Mouse (Mus musculus): ENCODE data around the gene Atp10a.
"Not testable (repeated sequence)": the region's sequence is repeated elsewhere in the genome, so short reads cannot be mapped to it uniquely, and the experiment has no call there.

Gene Atp10a

DNA sequence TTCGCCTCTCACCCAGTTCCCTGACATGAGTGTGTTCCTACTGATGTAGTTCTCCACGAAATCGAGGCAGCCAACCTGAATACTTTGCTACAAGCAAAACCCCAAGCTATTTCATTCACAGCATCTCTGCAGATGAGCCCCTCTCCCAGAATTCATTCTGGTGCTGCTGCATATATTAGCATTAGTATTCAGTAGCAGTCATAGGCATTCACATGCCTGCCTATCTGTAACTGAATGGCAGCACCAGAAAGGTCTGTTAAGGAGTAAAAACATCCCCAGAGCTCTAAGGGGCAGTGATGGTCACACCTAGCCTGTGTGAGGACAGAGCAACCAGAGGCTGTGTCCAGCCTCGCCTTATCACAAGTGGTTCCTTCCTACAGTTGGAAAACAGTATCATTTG, 131.0 kb downstream of the Atp10a start:
- no peak for DNase-seq (ENCODE audit: low read depth, low spot score)

DNA sequence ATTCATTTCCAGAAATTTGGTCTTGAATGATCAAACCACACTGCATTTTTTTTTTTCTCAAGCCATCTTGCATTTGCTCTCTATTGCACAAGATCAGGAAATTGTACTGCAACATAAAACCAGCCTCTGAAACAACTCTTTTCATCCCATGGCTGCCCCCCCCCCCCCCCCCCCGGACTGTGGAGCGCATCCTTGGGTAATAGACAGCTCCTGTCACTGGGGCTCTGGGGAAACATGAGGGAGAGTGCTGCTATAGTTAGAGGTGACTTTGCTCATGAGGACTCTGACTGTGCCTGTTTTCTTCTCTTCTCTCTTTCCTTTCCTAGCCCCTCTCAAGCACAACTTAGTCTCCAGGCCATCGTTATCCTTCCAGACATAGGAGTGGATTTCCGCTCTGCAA, 131.6 kb downstream of the Atp10a start:
- no peak for DNase-seq (ENCODE audit: low read depth, low spot score)

DNA sequence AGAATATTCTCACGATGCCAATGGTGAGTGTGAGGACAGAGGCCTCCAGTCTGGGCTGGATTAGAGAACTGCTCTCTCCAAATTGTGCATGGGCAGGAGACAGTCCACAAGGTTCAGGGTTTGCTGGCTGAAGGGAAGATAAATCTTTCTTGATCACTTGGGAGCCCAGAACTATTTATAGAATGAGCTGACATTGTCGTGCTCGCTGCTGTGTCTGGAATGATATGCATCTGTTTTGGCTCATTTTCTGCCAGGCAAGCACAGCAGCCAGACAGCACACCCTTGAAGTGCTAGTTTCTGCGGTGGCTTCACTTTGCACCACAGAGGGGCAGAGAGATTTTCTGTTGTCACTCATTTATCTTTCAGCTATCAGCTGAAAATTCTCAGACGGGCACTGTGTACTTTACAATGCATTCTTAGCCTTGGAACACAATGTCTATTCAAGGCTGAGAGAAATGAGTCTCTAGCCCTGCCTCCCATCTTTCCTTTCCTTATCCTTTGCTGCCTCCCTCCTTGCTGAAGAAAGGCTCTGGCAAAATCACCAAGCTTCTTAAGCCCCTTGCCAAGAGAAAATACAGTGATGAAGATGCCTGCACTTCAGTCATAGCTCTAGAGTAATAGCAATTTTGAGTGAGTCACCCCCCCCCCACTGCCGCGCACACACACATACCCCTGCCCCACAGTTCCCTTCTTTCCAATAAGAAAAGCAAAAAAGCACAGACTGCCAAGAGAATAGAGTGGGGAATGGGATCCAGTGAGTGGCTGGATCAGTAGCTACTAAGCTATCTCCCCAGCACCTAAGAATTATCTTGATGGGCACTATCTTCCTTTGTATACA, 132.7 kb downstream of the Atp10a start:
- DNase-seq (ENCODE audit: low read depth, low spot score), result no peak

DNA sequence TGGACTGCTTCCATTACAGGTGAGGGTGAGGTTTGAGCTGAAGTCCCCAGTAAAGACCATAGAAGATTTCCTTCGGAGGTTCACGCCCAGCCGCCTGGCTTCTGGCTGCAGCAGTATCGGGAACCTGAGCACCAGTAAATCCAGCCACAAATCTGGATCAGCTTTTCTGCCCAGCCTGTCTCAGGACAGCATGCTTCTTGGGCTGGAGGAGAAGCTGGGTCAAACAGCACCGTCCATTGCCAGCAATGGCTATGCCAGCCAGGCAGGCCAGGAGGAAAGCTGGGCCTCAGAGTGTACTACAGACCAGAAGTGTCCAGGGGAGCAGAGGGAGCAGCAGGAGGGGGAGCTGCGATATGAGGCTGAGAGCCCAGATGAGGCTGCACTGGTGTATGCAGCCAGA, 141.3 kb downstream of the Atp10a start:
- no peak for DNase-seq (ENCODE audit: low read depth, low spot score)

DNA sequence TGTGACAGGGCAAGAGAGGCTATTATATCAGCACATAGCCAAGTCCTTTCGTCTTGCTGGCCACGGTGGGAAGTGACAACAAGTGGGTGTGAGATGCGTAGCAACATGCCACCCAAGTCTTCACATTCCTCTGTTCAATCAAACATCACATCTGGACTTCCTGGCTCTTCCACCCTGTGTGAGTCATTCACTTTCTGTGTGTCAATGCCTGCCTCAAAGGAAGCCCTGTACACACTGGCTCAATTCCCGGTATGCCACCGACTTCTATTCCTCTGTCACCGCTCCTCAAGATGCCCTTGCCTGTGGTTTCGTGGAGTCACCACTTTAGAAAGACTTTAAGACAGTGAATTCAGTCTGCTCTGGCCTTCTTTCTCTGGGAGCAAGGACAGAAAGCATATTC, 144.9 kb downstream of the Atp10a start:
- no peak for DNase-seq (ENCODE audit: low read depth, low spot score)

DNA sequence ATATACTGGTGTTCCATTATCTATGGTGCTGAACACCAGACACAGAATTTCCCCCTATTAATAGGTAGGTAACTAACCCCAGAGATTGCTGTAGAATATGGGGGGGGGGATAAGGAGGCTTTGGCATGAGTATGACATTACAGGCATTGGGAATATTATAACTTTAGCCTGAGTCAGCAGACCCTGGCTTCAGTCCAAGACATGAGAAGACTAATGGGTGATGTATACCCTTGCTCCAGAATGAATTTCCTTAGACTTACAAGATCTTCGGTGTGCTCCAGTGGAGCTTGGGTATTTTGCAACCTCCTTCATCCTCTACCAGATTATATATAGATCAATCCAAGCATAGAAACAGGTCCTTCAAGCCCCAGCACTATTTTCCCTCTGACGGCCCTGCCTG, 145.8 kb downstream of the Atp10a start:
- DNase-seq (ENCODE audit: low read depth, low spot score), result no peak

DNA sequence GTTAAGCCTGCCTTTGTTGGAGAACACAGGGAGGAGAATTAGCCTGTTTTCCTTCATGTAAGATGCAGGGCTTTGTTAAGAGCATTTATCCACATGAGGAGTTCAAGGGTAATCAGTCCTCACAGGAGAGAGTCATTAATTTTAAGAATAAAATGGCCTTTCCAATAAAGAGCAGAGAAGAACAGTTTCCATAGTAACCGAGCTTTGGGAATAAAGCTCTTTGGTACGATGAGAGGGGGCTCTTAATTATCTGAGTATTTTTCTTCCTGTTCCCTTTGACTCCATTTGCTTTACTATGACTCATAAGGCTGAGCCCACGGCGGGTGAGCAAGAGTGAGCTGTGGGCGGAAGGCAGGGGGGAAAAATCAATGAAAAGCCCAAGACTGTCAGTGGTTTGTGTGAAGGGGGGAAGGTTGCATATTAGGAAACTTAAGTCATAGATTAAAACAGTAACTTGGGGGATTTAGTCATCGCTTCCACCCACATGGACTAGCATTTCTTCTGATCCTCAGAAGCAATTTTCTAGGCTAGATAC, 166.2 kb downstream of the Atp10a start:
- no peak for DNase-seq (ENCODE audit: low read depth, low spot score)

DNA sequence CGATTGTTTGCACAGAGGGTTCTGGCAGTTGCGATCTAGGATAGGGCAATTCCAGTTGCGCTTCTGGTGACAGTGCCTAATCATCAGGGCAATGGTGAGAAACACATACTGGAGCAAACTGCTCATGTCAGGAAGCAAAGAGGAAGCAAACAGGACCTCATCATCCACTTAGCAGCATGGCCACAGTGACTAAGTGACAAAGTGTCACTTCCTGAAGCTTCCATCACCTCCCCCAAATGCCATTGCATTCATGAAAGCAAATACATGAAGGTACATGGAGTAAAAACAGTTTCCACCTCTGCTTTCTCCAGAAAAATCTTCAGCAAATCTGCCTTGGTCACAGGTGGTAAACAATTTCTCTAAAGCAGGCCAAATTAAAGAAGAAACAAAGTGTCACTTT, 168.7 kb downstream of the Atp10a start:
- DNase-seq (ENCODE audit: low read depth, low spot score), result no peak

DNA sequence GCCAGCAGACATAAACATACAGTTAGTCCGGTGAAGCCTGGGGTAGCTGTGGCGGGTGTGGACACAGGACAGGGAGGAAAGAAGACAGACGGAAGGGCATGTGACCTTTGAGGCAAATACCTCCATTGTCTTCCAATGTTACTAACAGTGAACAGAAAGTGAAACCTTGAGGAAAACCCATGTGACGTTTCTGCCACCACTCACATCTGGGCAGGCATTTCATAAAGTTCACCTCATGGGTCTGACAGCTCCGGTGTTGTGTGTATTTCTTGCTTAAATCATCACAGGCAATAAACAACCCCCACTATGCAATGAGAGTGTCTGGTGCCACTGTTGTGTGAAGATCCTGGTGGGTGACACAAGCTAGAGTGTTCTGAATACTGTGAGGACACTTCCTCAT, 173.1 kb downstream of the Atp10a start:
- no peak for DNase-seq (ENCODE audit: low read depth, low spot score)

DNA sequence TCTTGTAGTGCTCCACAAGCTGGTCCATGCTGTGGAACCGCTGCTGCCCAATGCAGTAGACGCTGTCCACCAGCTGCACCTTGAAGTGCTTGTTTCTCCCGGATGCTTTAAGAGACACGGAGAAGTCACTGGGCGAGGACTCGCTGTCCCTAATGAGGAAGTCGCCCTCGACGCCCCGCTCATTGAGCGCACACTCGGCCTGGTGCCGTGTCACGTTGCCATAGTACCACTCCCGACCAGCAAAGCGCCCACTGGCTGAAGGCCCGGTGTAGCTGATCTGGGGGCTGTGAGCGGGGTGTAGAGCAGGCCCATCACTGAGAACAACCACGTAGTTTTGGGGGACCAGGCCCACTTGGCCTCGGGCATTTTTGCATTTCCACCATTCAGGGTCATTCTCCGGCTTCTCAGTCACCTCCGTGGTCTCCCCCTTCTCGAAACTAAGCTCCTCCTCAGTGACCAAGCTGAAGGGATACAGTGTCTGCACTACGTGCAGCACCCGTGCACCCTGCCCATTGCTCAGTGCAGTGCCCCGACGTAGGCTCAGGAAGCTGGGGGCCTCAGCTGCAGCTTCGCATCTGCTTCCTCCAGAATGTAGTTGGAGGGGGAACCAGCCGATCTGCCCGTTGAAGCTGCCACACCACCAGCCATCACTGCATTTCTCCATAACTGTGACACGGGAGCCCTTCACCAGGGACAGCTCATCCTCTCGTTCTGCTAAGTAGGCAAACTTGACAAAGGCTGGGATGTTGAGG, 181.1 kb downstream of the Atp10a start:
- not testable (repeated sequence) for DNase-seq (ENCODE audit: low read depth, low spot score)

DNA sequence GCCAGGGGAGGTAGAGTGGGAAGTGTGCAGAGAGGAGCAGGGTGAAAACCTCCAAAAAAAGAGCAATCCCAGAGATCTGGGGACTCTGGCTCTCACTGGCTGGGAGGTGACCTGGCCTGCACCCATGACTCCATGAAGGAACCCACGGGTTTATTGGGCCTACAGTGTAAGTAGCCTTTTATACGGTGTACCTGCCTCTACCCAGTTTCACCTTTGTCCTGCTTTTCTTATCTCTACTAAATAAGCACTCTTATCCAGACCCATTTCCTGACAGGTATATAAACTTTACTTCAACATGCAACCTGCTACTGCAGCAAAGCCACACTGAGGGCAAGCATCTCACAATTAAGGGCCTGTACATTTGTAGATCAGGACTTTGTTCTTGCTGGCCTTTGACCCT, 184.4 kb downstream of the Atp10a start:
- no peak for DNase-seq (ENCODE audit: low read depth, low spot score)

DNA sequence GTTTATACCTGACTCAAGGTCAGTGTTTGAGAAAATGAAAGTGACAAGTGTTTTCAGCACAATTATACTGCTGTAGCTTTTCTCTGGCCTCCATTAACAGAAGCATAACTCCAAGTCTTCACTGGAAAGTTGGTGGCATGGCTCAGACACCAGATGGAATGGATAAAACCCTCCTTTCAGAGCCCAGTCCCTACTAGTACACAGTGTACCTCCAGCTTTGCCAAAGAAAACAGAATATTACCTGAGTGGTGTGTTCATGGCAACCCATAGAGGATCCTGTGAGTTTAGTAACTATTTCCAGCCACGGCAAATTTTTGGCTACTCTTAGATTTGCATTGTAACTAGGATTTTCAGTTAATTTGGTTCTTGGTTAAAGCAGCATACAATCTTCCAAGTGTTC, 185.1 kb downstream of the Atp10a start:
- no peak for DNase-seq (ENCODE audit: low read depth, low spot score)

DNA sequence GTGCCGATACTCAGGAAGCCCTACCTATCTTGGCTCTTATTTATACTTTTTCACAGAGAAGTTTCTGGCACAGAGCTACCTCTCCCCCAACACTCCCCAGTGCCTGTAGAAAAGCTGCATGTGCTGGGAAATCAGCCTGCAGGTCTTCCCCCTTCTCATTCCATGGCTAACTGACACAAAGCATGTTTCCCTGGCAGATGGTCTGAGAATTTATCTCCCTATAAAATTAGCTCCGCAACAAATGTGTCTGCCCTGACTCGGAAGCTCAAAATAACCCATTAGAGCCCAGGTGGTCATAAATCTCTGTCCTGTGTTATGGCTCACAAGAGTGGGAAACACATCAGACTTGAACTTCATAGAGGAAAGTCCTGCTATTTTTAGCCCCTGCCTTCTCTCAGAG, 186.9 kb downstream of the Atp10a start:
- no peak for DNase-seq (ENCODE audit: low read depth, low spot score)

DNA sequence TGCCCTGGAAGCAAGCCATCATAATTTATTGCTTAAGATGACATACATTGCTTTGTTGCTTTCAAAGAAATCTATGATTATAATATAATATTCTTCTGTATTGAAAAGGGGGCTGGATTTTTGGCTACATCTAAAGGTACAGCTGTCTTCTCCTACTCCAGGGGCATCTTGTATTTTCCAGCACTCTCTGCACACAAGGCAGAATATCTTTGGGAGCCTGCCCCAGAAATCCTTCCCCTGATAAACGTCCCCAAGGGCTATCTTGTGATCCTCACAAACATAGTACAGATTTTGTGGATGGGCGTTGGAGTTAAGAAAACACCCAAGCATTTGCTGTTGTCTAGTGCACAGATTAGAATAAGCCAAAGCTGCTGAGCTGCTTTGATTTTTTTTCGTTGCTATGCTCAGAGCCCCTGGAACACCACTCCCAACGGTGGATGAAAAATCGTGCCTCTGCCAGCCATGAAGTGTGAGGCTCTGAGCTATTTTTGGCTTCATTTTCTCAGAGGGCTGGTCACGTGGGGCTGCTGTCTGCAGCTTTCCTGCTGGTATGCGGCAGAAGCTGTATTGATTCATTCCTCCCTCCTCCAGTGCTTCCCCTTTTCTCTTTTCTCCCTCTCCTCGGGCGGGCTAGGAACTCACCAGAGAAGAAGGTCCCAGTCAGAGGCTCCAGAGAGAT, 187.9 kb downstream of the Atp10a start:
- peak; percentile 76 for DNase-seq (ENCODE audit: low read depth, low spot score)

DNA sequence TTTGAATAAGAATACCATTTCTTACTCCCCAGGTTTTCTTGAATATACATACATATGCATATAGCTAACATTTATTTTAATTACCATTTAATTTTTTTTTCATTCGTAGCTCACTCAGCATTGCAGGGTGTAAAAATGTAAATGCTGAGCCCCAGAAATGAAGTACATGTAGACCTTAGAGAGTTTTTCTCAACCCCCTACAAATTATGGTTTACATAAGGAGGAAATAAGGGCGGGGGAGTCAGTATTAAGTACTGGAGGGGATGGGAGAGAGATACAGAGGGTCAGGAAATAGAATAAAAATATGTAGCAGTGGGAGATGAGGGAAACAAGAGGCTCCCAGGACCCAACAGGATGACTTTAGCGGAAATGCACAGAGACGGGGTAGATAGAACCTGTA, 188.5 kb downstream of the Atp10a start:
- no peak for DNase-seq (ENCODE audit: low read depth, low spot score)

DNA sequence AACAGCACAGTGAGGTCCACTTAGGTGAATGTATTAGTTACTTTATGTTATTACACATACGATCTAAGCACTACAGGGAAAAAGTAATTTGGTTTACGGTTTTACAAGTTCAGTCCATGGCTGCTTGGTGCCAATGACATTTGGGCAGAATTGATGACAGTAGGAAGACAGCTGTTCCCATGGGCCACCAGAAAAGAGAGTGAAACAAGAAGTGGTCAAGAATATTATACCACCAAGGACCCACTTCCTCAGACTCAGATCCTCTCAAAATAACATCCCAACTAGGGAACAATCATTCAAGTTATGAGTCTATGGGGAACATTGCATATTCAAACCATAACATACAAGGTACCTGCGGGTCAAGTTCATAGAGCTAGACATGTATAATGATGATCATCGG, 203.0 kb downstream of the Atp10a start:
- no peak for DNase-seq (ENCODE audit: low read depth, low spot score)

DNA sequence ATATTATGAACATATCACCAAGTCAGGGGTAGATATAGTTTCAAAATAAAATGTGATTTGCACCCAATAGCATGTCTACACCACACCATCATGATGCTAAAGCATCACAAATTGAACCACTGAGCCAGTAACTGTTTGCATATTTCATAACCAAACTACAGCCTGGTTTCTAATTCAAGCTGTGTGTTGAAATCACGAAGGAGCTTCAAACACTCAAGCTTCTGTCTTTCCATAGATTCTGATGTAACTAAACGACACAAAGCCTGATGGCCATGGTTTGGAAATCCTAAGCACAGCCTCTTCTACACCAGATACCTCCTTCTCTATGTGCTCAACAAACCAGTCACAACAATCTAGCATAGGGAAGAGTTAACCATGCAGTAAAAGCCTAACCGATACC, 207.2 kb downstream of the Atp10a start:
- DNase-seq (ENCODE audit: low read depth, low spot score), result no peak

DNA sequence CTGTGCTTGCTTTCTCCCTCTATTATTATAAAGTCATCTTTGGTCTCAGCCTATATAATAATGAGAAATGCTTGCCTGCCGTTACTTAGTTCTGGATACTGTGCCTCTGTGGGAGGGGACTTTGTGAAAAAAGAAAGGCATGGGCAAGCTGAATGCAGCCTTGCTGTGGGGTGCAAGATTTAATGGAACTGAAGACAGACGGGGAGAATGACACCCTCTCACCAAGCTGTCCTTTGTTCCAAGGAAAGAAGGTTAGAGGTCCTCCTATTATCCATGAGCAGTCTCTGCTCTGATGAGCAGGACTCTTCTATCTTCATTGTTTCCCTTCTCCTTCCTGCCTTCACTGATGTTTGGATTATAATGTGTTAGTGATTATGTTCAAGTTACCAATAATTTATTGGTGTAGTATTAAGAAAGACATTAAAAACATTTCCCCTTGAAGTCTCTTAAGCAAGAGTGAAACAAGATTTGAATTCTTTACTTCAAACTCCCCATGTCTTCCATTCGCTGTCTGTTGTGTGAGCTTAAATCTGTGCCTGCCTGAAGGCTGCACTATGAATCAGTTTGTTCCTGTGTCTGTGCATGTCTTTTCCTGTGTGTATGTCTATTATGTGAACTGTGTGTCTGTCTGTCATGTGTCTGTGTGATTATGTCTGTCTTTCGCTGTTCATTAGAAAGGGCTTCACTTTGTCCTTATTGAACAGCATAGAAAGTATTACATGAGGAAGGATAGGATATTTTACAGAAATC, 211.1 kb downstream of the Atp10a start:
- no peak for DNase-seq (ENCODE audit: low read depth, low spot score)

DNA sequence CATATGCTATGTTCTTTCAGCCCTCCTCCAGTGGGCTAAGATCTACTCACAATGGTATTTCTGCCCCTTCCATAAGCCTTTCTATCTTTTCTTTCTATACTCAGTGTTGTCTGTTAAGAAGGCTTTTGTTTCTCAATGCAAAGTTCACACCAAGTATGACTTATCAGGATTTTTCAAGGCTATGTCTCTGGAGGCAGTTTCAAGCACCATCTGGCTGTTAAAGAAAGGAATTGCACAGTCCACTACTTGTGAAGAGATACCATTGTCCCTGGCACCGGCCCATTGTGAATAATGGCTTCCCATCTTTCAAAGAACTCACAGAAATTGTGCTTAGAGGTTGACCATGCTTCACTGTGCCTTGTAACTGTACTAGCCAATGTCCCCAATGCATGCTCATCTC, 214.7 kb downstream of the Atp10a start:
- DNase-seq (ENCODE audit: low read depth, low spot score), result peak; percentile 1

DNA sequence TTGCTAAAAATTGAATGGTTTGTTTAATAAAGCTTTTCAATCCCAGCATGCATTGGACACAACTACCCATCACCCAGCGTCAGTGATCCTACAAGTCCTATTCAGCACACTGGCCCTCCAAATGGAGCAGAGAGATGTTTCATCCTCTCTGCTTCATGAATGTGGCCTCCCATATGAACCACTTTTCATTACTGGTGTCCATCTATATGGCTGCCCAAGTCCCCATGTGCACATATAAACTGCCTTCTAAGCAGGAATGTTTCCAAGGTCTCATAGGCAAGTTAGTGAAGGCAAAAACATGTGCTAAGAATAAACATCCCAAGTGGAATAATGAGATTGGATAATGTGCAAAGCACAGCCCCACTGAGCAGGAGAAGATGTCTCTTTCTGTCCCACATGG, 217.7 kb downstream of the Atp10a start:
- DNase-seq (ENCODE audit: low read depth, low spot score), result no peak
